Mouse (Mus musculus) c-Kit-positive CD71-positive TER-119-negative erythroid progenitor cells, embryonic 14.5 days (primary cell): Measurements from ENCODE around the gene Casq2.

Experiments
- DNase-seq: peaks from one replicate; pipeline ENCODE4 v3.0.0-alpha.2; 2013; ENCODE audit warnings: low read depth

Casq2 gene

DNA sequence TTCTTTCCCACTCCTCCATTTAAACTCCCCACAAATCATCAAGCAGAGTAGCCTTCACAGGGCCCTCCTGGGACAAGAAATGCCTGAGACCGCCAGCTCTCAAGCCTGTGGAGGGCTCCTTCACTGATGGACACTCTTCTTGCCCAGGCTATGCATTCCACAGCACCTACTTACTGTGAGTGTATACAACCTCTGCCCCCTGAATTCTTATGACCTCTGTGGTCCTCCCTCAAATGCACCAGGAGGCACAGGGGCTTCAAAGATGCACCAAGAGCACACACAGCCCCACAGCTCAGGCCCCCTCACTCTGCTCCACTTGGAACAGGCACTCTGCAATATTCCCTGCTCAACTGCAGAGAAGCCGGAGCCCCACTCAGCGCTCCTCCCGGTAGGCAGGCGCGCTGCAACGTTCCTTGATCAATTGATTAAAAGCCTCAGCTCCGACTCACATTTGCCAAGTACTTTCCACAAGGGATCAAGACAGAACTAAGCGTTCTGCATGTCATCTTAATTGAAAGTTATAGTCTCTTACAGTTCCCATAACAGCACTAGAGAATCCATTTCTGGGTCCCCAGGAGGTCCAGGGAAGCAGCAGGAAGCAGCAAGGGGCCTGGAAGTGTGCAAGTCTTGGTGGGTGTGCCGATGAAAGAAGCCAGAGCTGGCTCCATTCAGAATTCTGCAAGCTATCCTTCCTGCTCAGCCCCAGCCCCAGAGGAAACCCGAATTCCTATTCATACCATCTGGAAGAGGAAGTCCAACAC is 108.3 kb downstream of the Casq2 start:
- no peak for DNase-seq

DNA sequence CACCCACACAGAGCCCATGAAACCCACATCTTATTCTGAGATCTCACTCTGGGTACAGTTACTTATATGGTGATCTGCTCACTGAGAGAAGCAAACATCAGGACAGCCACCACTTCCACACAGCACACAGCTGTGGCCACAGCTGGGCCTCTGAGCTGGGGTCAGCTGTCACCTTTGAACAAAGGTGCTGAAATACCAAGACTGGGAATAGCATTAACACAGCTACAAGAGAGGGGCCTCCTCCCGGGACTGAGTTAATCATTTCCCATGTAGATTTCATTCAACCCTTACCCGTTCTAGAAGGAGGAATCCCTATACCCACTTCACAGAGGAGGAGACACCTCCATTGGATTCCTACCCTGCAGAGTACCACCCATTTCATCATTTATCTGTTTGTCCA is 109.5 kb downstream of the Casq2 start:
- DNase-seq, result no peak
